Mouse (Mus musculus): Measurements from ENCODE around the gene Sgcd. TPM values are rescaled to one million over a fixed set of nuclear protein-coding genes. Genes with fewer than 3 reads are reported as not detected.

Sgcd gene
- total RNA-seq (2014; fragmentation: Nextera tagmentation) (not detected in 2 replicates), total RNA-seq (2017) (not detected in 2 replicates)

DNA sequence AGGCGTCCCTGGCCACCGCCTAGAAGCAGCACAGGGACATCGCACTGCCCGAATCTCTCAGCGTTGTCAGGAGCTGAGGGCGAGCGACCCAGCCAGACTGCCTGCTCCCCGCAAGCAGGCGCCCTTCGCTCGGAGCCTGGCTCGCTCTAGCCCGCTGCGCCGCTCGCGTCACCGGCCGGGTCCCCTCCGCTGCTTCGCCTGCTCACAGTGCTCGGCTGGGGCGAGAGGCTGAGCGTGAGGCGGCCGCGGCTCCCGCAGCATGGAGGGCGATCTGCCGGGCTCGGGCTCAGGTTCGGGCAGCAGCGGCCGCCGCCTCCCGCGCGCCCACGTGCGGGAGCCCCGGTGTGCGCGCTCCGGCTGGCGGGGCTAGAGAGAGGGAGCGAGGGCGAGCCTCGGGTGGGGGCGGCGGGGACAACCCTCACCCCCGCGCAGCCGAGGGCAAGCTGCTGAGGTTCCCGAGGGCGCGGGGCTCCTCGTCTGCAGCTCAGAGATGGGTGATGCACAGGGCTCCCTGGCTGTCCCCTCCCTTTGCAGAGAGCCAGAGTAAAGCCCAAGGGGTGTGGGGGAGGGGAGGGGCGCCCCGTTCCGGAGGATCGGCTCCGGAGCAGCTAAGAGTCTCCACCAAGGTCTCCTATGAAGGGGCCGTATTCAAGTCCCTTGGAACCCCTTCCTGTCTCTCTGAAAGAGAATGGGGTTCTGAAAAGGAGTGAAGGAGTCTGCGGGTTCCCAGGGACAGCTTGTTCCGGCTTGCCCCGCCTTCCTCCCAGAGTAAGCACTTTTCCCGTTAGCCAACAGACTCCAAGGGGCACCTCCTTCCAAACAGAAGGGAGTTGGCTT is at the start of gene Sgcd:
Sgcd (minus strand) TSS at position 273 of the 837 bp plus-strand sequence.
- ATAC-seq (replicated peaks; ENCODE audit: poor library complexity, severe bottlenecking): peak; percentile 17; the same call in 1 of the 2 replicates

DNA sequence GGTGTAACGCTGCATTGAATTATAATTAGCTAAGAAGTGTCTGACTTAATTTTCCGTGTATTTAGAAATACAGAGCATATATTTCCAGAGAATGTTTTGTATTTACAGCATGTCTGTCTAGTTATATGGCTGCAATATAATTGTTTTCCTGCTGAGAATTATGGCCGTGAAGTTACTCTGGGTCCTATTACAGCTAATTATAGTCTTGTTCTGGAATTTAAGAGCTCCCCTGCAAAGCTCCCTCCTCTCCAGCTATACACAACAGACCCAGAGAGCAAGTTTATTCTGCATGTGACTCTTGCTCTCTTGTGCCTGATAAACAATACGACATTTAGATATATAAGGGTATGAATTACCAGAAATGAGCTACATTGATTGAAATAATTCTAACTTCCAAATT is 49.3 kb upstream of the Sgcd start:
- no peak for ATAC-seq (replicated peaks; ENCODE audit: poor library complexity, severe bottlenecking)

DNA sequence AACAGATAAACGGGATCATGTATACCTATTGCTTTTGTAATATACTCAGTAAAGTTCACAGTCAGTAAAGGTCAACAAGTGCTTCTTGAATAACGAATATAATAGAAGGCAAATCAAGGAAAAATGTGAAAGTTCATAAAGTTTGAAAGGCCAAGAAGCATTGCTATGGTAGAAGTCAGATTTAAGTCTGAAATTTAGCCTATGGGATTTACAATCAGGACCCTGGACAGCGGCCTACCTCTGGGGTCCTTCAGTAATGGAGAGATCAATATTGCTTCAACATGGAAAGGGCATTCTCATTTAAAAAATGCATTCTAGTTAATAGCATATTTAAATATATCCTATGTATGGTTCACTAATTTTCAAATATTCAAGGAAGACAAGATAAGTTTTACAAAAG is 24.1 kb upstream of the Sgcd start:
- ATAC-seq (replicated peaks; ENCODE audit: poor library complexity, severe bottlenecking): no peak

DNA sequence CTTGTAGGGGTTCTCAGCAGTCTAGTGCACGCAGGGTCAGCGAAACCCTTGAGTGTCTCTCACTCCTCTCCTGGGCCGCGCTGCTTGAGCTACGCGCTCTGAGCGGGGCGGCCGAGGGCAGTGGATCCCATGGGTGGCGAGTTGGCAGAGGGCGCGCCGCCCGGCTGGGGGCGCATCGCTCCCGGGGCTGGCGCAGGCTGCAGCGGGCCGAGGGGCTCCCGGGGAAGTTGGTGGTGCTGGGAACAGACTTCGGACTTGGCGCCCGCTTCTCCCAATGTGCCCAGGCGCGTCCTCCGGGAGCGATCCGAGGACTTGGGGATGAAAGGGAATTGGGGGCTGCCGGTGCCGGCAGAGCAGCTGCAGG is 454 bp downstream of the Sgcd start:
- no peak for ATAC-seq (replicated peaks; ENCODE audit: poor library complexity, severe bottlenecking)

DNA sequence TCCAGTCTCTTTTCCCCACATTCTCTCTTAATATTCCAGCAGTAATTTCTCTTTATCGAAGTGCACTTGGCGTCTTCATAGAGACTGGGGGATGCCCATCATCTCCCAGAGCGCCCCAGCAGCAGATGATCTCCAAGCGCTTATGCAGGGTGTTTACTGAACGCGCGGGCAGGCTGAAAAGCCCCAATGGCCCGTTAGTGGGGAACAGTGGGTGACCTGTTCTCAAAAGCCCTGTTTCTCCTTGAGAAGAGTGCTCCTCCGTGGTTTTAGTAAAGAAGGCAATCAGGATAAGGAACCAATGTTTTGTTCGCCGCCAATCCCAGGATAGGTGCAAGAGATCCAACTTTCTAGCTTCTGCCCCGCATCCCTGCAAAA is 889 bp downstream of the Sgcd start:
- ATAC-seq (replicated peaks; ENCODE audit: poor library complexity, severe bottlenecking): no peak

DNA sequence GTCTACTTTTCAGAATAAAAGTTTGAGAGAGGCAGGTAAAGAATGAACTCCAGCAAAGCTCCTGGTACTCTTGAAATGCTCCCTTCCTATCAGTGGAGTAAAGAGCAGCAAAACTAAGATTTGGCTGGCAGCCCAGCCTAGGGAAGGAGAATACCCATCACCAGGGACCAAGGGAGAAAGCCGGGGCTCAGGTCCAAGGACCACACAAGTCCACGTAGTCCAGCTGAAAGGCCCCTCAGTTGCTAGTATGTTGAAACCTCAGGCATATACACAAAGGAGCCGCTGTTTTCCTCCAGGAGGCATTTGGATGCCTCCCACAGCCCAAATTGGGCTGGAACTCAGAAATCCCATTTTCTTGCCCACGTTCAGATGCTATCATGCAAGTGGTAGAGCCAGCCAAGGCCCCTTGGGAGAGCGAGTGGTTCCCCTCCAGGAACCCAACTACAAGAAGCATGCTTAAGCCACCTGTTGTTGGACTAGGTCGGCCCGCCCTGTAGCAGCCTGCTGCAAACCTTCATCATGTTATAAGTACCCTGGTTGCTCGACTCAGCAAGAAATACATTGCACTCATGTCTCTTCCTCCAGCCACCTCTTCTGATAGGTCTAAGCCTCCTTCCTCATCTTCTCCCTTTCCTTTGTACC is 1.4 kb downstream of the Sgcd start:
- ATAC-seq (replicated peaks; ENCODE audit: poor library complexity, severe bottlenecking): no peak

DNA sequence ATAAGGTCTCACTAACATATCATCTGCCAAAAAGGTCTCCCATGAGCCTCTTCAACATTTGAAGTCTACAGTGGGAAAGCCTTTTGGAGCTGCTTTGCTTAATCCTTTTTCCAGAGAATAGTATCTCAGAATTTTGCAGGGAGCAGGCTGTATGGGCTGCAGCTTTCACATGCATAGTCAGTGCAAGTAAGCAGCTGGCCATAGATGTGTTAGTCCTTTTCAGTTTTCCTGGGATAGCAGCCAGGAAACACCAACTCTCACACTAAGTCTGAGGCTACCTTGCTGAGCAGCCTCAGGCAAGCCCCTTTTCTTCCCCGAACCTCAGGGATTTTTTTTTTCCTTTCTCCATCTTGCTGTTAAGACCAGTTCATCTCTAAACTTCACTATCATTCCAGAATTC is 6.6 kb downstream of the Sgcd start:
- ATAC-seq (replicated peaks; ENCODE audit: poor library complexity, severe bottlenecking): no peak

DNA sequence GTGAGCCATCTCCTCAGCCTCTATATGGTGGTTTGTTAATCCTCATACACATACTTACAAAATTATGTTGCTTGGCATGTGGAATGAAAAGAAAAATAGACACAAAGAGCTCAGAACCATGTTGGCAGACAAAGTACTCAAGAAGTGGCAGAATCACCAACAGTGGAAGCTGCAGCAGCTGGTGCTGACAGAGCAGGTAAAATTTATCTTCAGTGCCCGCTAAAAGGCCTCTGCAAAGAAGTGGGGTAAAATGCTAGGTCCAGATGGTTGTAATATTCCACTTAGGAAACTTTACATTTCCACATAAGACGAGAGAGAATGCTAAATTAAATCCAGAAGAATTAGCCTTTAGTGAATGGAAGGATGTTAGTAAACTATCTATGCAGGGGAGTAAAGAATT is 7.7 kb downstream of the Sgcd start:
- ATAC-seq (replicated peaks; ENCODE audit: poor library complexity, severe bottlenecking): no peak

DNA sequence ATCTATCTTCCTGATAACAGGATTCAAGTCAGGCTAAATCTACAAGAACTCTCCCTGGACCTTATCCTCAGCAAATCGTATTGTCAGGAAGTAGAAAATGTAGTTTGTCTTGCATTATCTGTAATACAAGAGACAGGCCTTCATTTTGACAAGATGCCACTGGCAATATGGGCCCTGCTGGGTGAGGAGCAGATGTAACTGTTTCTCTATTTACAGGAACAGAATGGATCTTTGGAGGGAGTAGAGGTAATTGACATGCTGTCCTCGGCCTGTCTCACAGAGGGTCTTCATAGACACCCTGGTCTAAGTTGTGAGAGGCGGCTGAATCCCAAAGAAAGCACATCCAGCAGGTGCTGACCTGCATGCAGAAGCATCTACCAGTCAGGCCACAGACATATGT is 35.5 kb downstream of the Sgcd start:
- no peak for ATAC-seq (replicated peaks; ENCODE audit: poor library complexity, severe bottlenecking)

DNA sequence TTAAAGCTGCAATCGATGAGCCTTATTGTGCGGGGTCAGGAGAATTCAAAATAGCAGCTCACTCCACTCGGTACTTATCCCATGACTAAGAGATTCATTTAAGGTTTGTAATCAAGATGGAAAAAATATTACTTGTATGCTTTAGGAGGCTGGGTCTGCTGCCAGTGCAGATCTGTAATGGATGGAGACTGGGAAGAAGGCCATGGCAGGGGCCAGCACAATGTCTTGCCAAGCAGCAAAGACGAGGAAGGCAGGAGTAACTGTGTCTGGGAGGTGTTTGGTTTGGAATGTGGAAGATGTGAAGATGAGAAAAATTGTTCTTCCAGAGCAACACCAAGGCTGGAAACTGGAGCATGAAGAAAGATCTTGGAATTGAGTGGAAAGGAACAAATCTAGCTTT is 36.4 kb downstream of the Sgcd start:
- ATAC-seq (replicated peaks; ENCODE audit: poor library complexity, severe bottlenecking): no peak

DNA sequence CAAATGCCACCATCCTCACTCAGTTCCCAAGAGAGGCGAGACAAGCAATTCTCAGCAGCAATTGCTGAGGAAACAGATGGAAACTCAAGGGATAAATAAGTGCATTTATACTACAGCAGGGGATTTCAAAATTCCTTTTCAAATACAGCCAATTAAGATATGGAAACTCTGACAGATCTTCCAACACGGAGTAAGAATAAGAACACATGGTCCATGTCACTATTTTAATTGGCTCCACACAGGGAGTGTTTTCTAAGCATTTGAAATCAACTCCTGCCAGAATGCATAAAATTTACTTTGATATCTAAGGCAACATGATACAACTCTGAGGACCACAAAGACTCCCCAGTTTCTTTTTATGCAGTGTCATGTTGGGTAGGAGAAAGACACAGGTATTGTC is 49.0 kb downstream of the Sgcd start:
- ATAC-seq (replicated peaks; ENCODE audit: poor library complexity, severe bottlenecking): no peak

DNA sequence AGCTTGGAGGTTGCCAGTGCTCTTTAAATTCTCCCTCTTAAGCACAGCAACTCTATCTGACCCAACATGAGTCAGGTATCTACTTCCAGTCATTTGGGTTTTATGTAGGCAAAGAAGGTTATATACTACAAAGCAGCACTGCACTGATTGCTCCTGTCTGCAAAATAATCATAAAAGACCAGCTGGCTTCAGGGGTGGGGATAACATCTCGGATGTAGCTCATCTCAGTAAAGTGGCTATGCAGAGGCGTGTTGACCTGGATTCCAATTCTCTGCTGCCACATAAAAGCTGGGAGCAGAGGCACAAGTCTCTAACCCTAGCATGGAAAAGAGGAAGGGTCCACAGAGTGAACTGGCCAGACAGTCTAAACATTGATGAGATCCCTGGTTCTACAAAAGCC is 71.2 kb downstream of the Sgcd start:
- no peak for ATAC-seq (replicated peaks; ENCODE audit: poor library complexity, severe bottlenecking)

DNA sequence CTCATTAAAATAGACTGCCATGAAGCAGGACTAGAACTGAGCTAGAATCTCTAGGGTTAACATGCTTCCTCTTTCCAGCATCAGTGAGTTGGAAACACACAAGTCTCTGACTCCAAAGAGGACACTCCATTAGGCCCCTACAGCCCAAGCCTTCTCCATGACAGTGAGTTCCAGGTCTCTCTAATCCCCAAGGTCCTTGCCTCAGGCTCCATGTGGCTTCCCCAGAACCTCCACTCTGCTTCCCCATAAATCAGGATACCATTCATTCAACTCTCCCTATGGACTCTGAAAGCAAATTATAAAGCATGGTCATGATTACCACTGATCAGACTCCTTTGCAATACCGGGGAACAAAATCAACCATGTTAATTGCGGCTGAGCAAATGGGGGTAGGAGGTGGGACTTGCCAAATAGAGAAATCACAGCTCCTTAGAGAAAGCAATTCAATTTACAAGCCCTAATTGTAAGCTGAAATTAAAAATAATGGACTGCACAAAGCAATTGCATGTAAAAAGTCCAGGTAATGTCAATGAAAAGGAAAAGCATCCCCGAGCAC is 97.1 kb downstream of the Sgcd start:
- no peak for ATAC-seq (replicated peaks; ENCODE audit: poor library complexity, severe bottlenecking)

DNA sequence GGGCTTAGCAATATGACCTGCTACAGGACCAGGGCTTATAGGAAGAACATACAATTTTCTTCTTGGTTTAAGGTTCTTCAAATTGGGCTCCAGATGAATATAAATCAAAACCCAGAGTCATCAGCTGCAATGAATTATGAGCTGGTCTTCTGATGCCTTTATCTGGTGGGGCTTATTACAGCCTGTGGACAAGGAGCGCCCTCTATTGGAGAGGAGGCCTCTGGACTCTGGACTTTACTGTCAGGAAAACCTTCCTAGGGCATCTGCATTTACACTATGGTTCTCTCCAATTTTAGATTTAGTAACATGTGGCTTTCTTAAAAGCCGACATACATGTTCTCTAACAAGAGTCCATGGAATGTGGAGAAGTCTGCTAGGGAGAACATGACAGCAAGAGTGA is 98.5 kb downstream of the Sgcd start:
- ATAC-seq (replicated peaks; ENCODE audit: poor library complexity, severe bottlenecking): no peak

DNA sequence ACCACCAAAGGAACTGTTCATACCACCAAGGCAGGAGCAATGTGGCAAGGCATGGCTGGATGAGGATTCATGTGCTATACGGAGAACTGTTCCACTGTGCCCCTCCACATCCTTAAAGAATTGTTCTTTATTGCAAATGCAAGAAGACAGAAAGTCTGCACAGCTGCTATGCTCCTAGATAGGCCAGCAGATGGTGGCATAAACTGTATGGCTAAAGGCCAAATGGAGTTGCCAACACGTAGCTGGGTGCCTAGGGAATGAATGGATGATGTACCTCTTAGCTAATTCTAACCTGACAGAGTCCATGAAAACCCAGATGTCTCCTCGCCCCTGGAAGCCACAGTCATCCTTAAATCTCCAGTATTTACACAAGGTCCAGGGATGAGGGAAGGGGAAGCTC is 103.5 kb downstream of the Sgcd start:
- ATAC-seq (replicated peaks; ENCODE audit: poor library complexity, severe bottlenecking): no peak

DNA sequence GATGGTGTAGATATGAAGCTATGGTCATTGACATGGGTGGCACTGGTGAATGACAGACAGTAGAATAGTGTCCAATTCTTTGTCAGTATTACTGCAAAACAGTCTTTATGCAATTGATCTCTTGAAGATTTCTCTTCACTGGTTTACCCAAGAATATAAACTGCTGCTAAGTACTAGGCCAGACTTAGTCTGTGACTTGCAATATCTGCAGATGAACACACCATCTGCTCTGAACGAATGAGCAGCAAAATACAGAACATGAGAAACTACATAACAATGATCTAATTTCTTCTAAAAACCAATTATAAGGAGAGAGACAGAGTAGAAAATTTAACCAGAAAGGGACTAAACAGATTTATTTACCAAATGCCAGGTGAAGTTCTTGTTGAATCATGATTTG is 105.2 kb downstream of the Sgcd start:
- no peak for ATAC-seq (replicated peaks; ENCODE audit: poor library complexity, severe bottlenecking)

DNA sequence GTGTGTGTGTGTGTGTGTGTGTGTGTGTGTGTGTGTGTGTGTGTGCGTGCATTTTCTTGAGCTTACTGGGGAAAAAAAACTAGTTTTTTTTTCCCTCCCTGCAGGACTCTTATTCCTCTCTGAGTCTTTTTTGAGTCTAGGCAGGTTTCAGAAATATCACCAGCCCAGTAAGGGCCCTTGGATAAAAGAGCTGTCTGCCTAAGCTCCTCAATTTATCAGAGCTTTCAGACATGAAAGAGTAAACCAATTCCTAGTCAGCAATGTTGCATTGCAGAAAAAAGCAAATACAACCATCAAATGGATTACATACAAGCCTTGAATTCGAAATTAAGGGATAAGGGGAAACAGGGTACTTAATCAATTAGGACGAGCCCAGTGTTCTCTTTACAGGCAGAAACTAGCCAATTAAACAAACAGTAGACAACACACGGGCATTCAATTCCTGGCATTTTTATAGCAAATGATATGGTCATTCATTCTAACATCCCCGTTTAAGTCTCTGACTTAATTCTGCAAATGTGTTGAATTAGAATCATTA is 112.1 kb downstream of the Sgcd start:
- ATAC-seq (replicated peaks; ENCODE audit: poor library complexity, severe bottlenecking): no peak

DNA sequence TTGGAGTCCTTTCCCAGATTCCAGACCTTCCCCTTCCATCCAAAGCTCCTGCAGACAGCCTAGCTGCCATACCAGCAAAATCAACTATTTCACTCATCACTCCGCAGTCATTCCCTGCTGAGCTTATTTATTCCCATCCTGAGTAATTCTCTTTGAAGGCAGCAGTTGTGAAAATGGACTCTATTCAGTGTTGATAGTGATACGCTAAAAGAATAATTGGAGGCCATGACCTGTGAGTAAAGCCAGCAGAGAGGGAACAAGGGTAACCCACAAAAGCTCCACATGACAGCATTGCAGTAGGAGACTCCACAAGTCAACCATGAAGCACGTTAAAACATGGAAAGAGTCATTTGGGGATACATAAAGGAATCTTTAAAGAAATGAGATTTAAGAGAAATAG is 142.9 kb downstream of the Sgcd start:
- no peak for ATAC-seq (replicated peaks; ENCODE audit: poor library complexity, severe bottlenecking)

DNA sequence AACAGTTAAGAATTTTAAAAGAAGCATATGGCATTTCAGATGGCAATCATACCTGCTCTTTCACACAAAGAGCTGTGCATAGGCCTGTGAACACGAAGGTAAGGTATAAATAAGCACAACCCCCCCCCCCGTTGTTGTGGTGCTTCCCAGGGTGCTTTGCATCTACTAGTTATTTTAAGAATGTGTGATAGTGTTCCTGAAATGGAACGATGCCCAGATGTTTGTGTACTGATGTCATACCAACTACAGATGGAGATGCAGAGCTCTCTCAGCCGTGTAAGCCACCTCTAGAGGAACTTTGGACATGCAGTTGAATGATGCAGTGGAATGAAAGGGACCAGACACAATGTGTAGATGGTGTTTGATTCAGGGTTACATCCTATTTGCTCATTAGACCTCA is 155.5 kb downstream of the Sgcd start:
- no peak for ATAC-seq (replicated peaks; ENCODE audit: poor library complexity, severe bottlenecking)

DNA sequence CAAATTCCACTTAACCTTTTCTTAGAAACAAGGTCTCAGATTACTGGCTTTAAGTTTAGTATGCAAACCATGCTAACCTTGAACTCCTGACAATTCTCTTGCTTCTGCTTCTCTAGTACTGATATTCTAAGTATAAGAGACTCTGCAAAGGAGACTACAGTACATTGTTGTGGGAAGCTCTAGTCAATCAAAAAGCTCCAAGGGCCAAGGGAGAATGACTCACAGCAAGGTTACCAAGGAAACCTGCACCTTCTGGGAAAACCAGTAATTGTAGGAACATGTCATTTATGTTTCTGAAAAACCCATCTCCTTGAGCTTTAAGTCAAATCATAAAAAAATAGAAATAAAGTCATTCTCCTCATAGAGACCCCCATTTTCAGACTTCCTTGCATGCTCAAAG is 178.5 kb downstream of the Sgcd start:
- no peak for ATAC-seq (replicated peaks; ENCODE audit: poor library complexity, severe bottlenecking)

DNA sequence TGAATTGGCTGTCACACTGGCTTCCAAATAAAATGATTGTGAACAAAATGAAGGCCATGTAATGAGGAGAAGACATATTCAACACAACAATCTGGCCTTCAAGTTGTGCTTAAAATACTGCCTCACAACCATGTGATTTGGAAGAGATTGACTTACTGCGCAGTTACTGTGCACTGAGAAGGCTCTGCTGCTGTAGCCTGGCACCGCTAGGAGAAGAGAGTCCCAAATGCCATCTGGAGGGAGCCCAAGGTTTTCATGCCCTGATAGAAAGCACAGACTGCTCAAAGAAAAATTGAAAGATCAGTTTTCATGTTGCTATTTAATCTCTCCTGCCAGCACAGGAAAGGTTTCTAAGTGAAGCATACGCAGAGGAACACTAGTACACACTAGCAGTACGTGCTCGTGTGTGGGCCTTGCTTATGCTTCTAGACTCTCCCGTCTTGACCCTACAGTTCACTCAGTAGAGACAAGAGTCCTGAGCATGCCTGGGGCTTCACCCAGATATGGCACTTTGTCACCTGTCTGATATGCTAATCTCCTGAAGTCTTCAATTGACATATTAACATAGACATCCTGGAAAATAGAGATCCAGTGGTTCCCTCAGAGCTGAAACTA is 184.6 kb downstream of the Sgcd start:
- no peak for ATAC-seq (replicated peaks; ENCODE audit: poor library complexity, severe bottlenecking)
